Mouse (Mus musculus) midbrain, embryonic 10.5 days (tissue): ENCODE measurements around the gene Capza3. TPM values are rescaled to one million over a fixed set of nuclear protein-coding genes. Genes with fewer than 3 reads are reported as not detected.

Source experiments
- DNase-seq: peaks from one replicate; pipeline ENCODE4 v3.0.0-alpha.2; 2017; ENCODE audit warnings: low spot score
- H3K27ac ChIP-seq: fragments of 300-500 bp; sonication (generic); replicated peaks from 2 replicates; pipeline ENCODE4 v1.5.1; 2016; ENCODE audit warnings: mild to moderate bottlenecking
- H3K27me3 ChIP-seq: fragments of 300-500 bp; sonication (generic); 2 replicates; pipeline ENCODE4 v1.6.1; 2016; ENCODE audit warnings: low read depth, mild to moderate bottlenecking; ENCODE audit not compliant: poor library complexity, severe bottlenecking
- H3K36me3 ChIP-seq: fragments of 300-500 bp; sonication (generic); 2 replicates; pipeline ENCODE4 v1.6.1; 2016; ENCODE audit warnings: mild to moderate bottlenecking, moderate library complexity
- H3K4me1 ChIP-seq: fragments of 300-500 bp; sonication (generic); 2 replicates; pipeline ENCODE4 v1.6.1; 2016
- H3K4me3 ChIP-seq: fragments of 300-500 bp; sonication (generic); 2 replicates; pipeline ENCODE4 v1.5.1; 2016; ENCODE audit warnings: mild to moderate bottlenecking, moderate library complexity
- H3K9me3 ChIP-seq: fragments of 300-500 bp; sonication (generic); replicated peaks from 2 replicates; pipeline ENCODE4 v1.6.1; 2016; ENCODE audit warnings: mild to moderate bottlenecking
- WGBS: fragments of 180-500 bp; shearing (Covaris S2); methylation state at CpG from one replicate; pipeline ENCODE4 v1.1.7; 2016; 5-methylcytosine and 5-hydroxymethylcytosine counted together
- polyA plus RNA-seq: library from polyadenylated mRNA; unstranded; fragments of >200 nt; fragmentation: Nextera tagmentation; extraction: Ambion mirVana; gene quantifications from 2 replicates; pipeline ENCODE4 v1.2.1, GENCODE M21; 2016

Capza3 gene
- polyA plus RNA-seq = not detected in 2 replicates

- WGBS = 91% methylated on average over 7 of the region's 7 CpGs
- Histone ChIP-seq H3K27ac (no peak within 1 kb of the TSS), H3K9me3 (no peaks in the 10 kb centered on the region), H3K4me3 (no peak within 1 kb of the TSS), H3K4me1 (no peaks in the 10 kb centered on the region), H3K36me3 (no peaks in the 10 kb centered on the region), H3K27me3 (no peaks in the 10 kb centered on the region)
- DNase-seq = no peak
These were observed at the start of gene Capza3 for GRCm38 (mm10) chr6:140040952-140041351. Gene Capza3 (plus strand): TSS chr6:140041252.

- Histone ChIP-seq H3K4me3 (no peak overlapping the region), H3K27ac (no peak overlapping the region), H3K4me1 (no peaks in the 10 kb centered on the region), H3K36me3 (no peaks in the 10 kb centered on the region), H3K9me3 (peaks cover 2% of the 10 kb centered on the region; the same call in 1 of the 2 replicates), H3K27me3 (no peaks in the 10 kb centered on the region)
- WGBS = 78% methylated on average over 3 of the region's 3 CpGs
- DNase-seq = no peak
These were observed 35.9 kb upstream of the Capza3 start for GRCm38 (mm10) chr6:140005181-140005580.

- 88% methylated on average over 7 of the region's 7 CpGs for WGBS
- Histone ChIP-seq H3K27me3 (no peaks in the 10 kb centered on the region), H3K4me3 (no peak overlapping the region), H3K4me1 (no peaks in the 10 kb centered on the region), H3K27ac (no peak overlapping the region), H3K9me3 (no peaks in the 10 kb centered on the region), H3K36me3 (no peaks in the 10 kb centered on the region)
- no peak for DNase-seq
These were observed 16.6 kb upstream of the Capza3 start for GRCm38 (mm10) chr6:140024404-140024803.

GRCm38 (mm10) chr6:140041357-140041756 lies 305 bp downstream of the Capza3 start, which contains the start of gene Plcz1:
Gene Plcz1 (minus strand): TSS chr6:140041457.
- no peak for DNase-seq
- H3K27me3 ChIP-seq = no peaks in the 10 kb centered on the region
- WGBS = 92% methylated on average over 5 of the region's 5 CpGs

GRCm38 (mm10) chr6:140051476-140051875 lies 10.4 kb downstream of the Capza3 start:
- no peaks in the 10 kb centered on the region for H3K9me3 ChIP-seq
- no peaks in the 10 kb centered on the region for H3K27me3 ChIP-seq
- no peak for DNase-seq
- no peak overlapping the region for H3K27ac ChIP-seq
- no peaks in the 10 kb centered on the region for H3K4me1 ChIP-seq
- no peaks in the 10 kb centered on the region for H3K36me3 ChIP-seq
- no peak overlapping the region for H3K4me3 ChIP-seq
- 86% methylated on average over 5 of the region's 5 CpGs for WGBS

More at GRCm38 (mm10) chr6:140041357-140041756, 305 bp downstream of the Capza3 start, which contains the start of gene Plcz1:
- no peak within 1 kb of the TSS for H3K27ac ChIP-seq
- H3K4me3 ChIP-seq = no peak within 1 kb of the TSS
- no peaks in the 10 kb centered on the region for H3K9me3 ChIP-seq
- H3K36me3 ChIP-seq = no peaks in the 10 kb centered on the region
- no peaks in the 10 kb centered on the region for H3K4me1 ChIP-seq

GRCm38 (mm10) chr6:140054271-140054928 lies 13.3 kb downstream of the Capza3 start:
- WGBS = 82% methylated on average over 5 of the region's 5 CpGs
- Histone ChIP-seq H3K27me3 (no peaks in the 10 kb centered on the region), H3K36me3 (no peaks in the 10 kb centered on the region), H3K4me3 (no peak overlapping the region), H3K4me1 (no peaks in the 10 kb centered on the region), H3K9me3 (no peaks in the 10 kb centered on the region), H3K27ac (no peak overlapping the region)
- DNase-seq = no peak

- no peaks in the 10 kb centered on the region for H3K27me3 ChIP-seq
- no peaks in the 10 kb centered on the region for H3K36me3 ChIP-seq
- H3K4me1 ChIP-seq = no peaks in the 10 kb centered on the region
- no peak overlapping the region for H3K27ac ChIP-seq
- H3K4me3 ChIP-seq = no peak overlapping the region
- no peak for DNase-seq
- 91% methylated on average over 8 of the region's 8 CpGs for WGBS
- H3K9me3 ChIP-seq = no peaks in the 10 kb centered on the region
These were observed 28.1 kb downstream of the Capza3 start for GRCm38 (mm10) chr6:140069177-140069576.

GRCm38 (mm10) chr6:140080933-140081332 lies 39.9 kb downstream of the Capza3 start:
- 90% methylated on average over 7 of the region's 7 CpGs for WGBS
- Histone ChIP-seq H3K27ac (no peak overlapping the region), H3K9me3 (no peaks in the 10 kb centered on the region), H3K27me3 (no peaks in the 10 kb centered on the region), H3K36me3 (no peaks in the 10 kb centered on the region), H3K4me3 (no peak overlapping the region), H3K4me1 (no peaks in the 10 kb centered on the region)
- DNase-seq = no peak

DNA sequence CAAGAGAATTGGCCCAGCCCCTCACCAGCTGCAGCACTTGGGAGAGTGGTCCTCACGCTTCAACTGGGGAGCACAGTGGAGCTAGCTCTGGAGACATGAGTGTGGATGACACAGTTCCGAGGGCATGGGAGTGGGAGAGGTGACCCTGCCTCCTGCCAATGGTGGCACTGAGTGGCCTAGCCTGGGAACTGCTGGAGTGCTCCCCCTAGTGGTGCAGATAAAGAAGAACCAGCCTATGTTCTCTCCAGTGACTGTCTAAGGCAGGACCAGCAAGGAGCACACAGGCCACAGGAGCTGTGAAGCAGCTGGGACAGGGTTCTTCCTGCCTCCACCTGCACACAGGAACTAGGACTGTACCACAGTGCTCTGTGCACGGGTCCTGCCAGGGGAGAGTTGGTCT lies 40.7 kb downstream of the Capza3 start:
- 82% methylated on average over 3 of the region's 3 CpGs for WGBS
- Histone ChIP-seq H3K36me3 (no peaks in the 10 kb centered on the region), H3K4me1 (no peaks in the 10 kb centered on the region), H3K9me3 (no peaks in the 10 kb centered on the region), H3K27ac (no peak overlapping the region), H3K27me3 (no peaks in the 10 kb centered on the region), H3K4me3 (no peak overlapping the region)
- DNase-seq = no peak

DNA sequence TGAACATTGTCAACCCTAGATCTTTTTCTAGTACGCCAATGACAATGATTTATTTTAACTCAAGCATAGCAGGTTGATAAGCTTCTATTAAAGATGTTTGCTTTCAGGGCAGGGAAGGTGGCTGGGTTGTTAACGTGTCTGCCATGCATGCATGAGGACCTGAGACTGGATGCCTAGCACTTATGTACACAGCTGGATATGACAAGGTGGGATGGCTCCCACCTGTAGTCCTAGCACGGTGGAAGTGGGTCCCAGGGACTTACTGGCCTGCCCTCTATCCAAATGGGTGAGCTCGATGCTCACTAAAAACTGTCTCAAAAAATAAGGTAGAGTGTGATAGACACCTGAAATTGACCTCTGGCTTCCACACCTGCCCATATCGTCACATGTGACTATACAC lies 48.8 kb downstream of the Capza3 start:
- no peaks in the 10 kb centered on the region for H3K36me3 ChIP-seq
- 86% methylated on average over 5 of the region's 5 CpGs for WGBS
- no peak overlapping the region for H3K4me3 ChIP-seq
- no peak for DNase-seq
- no peak overlapping the region for H3K27ac ChIP-seq
- no peaks in the 10 kb centered on the region for H3K9me3 ChIP-seq
- no peaks in the 10 kb centered on the region for H3K27me3 ChIP-seq
- no peaks in the 10 kb centered on the region for H3K4me1 ChIP-seq

Other genes with a start within 250 kb of the Capza3 start
- not detected in 2 replicates for gene Plcz1, start 205 bp downstream of the Capza3 start, polyA plus RNA-seq